Mouse (Mus musculus): ENCODE data around the gene Pbx1. TPM values are rescaled to one million over a fixed set of nuclear protein-coding genes. Genes with fewer than 3 reads are reported as not detected.

Gene Pbx1
- total and polyA plus RNA-seq, 2 experiments from 2014 or later = 17.1 to 31.3 TPM

DNA sequence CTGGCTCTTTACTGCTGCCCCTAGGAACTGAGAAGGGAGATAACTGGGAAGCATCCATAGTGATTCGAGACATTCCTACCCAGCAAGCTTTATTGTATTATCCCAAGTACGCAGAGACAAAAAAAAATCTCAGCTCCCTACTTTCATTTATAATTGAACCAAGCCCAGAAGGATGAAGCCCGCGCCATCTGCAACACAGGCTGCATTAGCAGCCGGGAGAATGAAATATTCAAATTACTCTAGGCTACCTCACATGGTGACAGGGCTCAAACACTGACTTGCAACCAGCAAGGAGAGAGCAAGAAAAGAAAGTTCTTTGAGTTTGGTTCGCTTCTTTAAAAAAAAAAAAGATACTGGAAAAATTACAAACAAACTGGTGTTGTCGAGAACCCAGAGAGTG, 191.2 kb downstream of the Pbx1 start:
- no peak overlapping the region for H3K4me3 ChIP-seq (ENCODE audit: low read depth, low read length)
- H3K9ac ChIP-seq (replicated peaks; ENCODE audit: low read depth, low read length) = no peak overlapping the region
- H3K9me3 ChIP-seq (replicated peaks; ENCODE audit: control insufficient read depth, low read length) = no peaks in the 10 kb centered on the region
- H3K4me2 ChIP-seq (ENCODE audit: low read depth, low read length) = no peak overlapping the region
- WGBS = 61% methylated on average over 7 of the region's 7 CpGs
- ATAC-seq (ENCODE audit: insufficient read depth, low read depth) = no peak
- H3K27me3 ChIP-seq (ENCODE audit: control insufficient read depth, insufficient read depth, low read length) = no peaks in the 10 kb centered on the region
- peak overlapping the region; percentile 36; the same call in 1 of the 2 replicates for H3K27ac ChIP-seq (ENCODE audit: low read depth)
- no peak for TF ChIP-seq EP300 (IDR thresholded peaks at IDR 0.05; ENCODE audit: low read depth)
- no peak for TF ChIP-seq CTCF (IDR thresholded peaks at IDR 0.05; ENCODE audit: low read depth)
- H3K36me3 ChIP-seq (replicated peaks; ENCODE audit: control insufficient read depth, insufficient read depth, low read length) = no peaks in the 10 kb centered on the region
- DNase-seq (ENCODE audit: low spot score) = no peak
- peaks cover 36% of the 10 kb centered on the region for H3K4me1 ChIP-seq (ENCODE audit: control insufficient read depth, insufficient read depth)

GRCm38 (mm10) chr1:168240386-168240785, 191.7 kb downstream of the Pbx1 start:
- Histone ChIP-seq H3K4me2 (ENCODE audit: low read depth, low read length) (no peak overlapping the region), H3K4me3 (ENCODE audit: low read depth, low read length) (no peak overlapping the region), H3K27ac (ENCODE audit: low read depth) (peak overlapping the region; percentile 36; the same call in 1 of the 2 replicates), H3K9ac (replicated peaks; ENCODE audit: low read depth, low read length) (no peak overlapping the region), H3K36me3 (replicated peaks; ENCODE audit: control insufficient read depth, insufficient read depth, low read length) (no peaks in the 10 kb centered on the region), H3K27me3 (ENCODE audit: control insufficient read depth, insufficient read depth, low read length) (no peaks in the 10 kb centered on the region), H3K4me1 (ENCODE audit: control insufficient read depth, insufficient read depth) (peaks cover 32% of the 10 kb centered on the region), H3K9me3 (replicated peaks; ENCODE audit: control insufficient read depth, low read length) (no peaks in the 10 kb centered on the region)
- WGBS = 55% methylated on average over 5 of the region's 5 CpGs
- no peak for TF ChIP-seq CTCF (IDR thresholded peaks at IDR 0.05; ENCODE audit: low read depth)
- no peak for TF ChIP-seq EP300 (IDR thresholded peaks at IDR 0.05; ENCODE audit: low read depth)
- ATAC-seq (ENCODE audit: insufficient read depth, low read depth) = no peak
- no peak for DNase-seq (ENCODE audit: low spot score)

DNA sequence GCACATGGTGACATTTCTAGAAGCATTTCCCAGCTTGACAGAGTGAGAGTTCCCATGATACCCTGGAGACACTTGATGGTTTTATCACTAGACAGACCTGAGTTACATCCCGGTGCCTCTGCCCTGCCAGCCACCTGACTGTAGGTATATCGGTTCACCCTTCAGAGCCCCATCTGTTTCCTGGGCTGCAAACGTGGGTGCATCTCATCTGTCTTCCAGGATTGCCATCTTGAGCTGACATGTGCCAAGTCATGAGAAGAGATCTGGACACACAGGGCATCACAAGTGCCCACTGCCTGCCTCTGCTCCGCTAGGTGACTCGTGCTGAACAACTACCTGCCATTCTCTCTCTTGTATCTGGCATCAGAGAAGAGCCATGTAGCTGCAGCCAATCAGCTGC, 196.0 kb downstream of the Pbx1 start:
- no peak for DNase-seq (ENCODE audit: low spot score)
- no peak overlapping the region for H3K4me2 ChIP-seq (ENCODE audit: low read depth, low read length)
- H3K9ac ChIP-seq (replicated peaks; ENCODE audit: low read depth, low read length) = no peak overlapping the region
- H3K27me3 ChIP-seq (ENCODE audit: control insufficient read depth, insufficient read depth, low read length) = no peaks in the 10 kb centered on the region
- no peaks in the 10 kb centered on the region for H3K36me3 ChIP-seq (replicated peaks; ENCODE audit: control insufficient read depth, insufficient read depth, low read length)
- no peaks in the 10 kb centered on the region for H3K9me3 ChIP-seq (replicated peaks; ENCODE audit: control insufficient read depth, low read length)
- no peak overlapping the region for H3K4me3 ChIP-seq (ENCODE audit: low read depth, low read length)
- ATAC-seq (ENCODE audit: insufficient read depth, low read depth) = no peak
- H3K27ac ChIP-seq (ENCODE audit: low read depth) = no peak overlapping the region
- 75% methylated on average over 5 of the region's 5 CpGs for WGBS
- TF ChIP-seq CTCF (IDR thresholded peaks at IDR 0.05; ENCODE audit: low read depth) (no peak), EP300 (IDR thresholded peaks at IDR 0.05; ENCODE audit: low read depth) (no peak)
- H3K4me1 ChIP-seq (ENCODE audit: control insufficient read depth, insufficient read depth) = peaks cover 30% of the 10 kb centered on the region

DNA sequence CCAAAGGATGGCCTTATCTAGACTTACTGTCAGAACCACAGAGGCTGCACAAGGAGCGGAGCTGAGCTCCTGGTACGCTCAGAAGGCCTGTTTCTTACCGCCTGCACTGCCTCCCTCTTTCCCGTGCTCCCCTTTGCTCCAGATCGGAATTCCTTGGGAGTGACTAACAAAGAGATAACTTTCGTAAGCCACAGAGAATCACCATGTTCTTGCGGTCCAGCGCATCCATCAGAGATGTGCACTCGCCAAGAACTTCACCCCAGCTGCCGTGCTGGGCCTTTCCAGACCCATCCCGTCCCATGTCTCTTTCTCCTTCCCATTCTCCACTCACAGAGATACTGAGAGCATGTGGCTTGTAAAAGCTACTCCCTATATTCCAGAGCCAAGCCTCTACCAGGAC, 197.7 kb downstream of the Pbx1 start:
- no peaks in the 10 kb centered on the region for H3K9me3 ChIP-seq (replicated peaks; ENCODE audit: control insufficient read depth, low read length)
- DNase-seq (ENCODE audit: low spot score) (no peak), ATAC-seq (ENCODE audit: insufficient read depth, low read depth) (no peak)
- H3K36me3 ChIP-seq (replicated peaks; ENCODE audit: control insufficient read depth, insufficient read depth, low read length) = no peaks in the 10 kb centered on the region
- H3K27ac ChIP-seq (ENCODE audit: low read depth) = no peak overlapping the region
- TF ChIP-seq EP300 (IDR thresholded peaks at IDR 0.05; ENCODE audit: low read depth) = no peak
- TF ChIP-seq CTCF (IDR thresholded peaks at IDR 0.05; ENCODE audit: low read depth) = no peak
- no peaks in the 10 kb centered on the region for H3K27me3 ChIP-seq (ENCODE audit: control insufficient read depth, insufficient read depth, low read length)
- H3K9ac ChIP-seq (replicated peaks; ENCODE audit: low read depth, low read length) = no peak overlapping the region
- 45% methylated on average over 11 of the region's 11 CpGs for WGBS
- peaks cover 37% of the 10 kb centered on the region for H3K4me1 ChIP-seq (ENCODE audit: control insufficient read depth, insufficient read depth)
- H3K4me3 ChIP-seq (ENCODE audit: low read depth, low read length) = no peak overlapping the region
- no peak overlapping the region for H3K4me2 ChIP-seq (ENCODE audit: low read depth, low read length)

DNA sequence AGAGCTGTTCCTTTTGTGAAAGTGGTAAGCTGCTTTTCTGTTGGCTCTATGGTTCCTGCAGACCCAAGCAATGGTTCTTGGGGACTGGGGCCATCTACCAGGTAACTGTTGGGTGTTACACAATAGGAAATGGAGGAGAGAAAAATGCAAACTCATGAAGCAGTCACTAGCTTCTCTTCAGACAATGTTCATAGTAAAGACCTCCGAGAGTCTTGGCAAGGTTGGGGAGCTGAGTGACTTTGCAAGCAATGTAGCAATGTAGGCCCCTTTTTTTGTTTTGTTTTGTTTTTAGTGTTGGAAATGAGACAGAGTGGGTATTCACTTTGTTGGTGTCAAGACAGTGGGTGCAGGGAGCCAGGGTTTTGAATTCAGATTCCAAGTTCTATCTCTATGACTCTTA, 198.9 kb downstream of the Pbx1 start:
- no peak overlapping the region for H3K27ac ChIP-seq (ENCODE audit: low read depth)

More for the DNA sequence above, 198.9 kb downstream of the Pbx1 start:
- Histone ChIP-seq H3K4me3 (ENCODE audit: low read depth, low read length) (no peak overlapping the region), H3K27me3 (ENCODE audit: control insufficient read depth, insufficient read depth, low read length) (no peaks in the 10 kb centered on the region), H3K36me3 (replicated peaks; ENCODE audit: control insufficient read depth, insufficient read depth, low read length) (no peaks in the 10 kb centered on the region), H3K9ac (replicated peaks; ENCODE audit: low read depth, low read length) (no peak overlapping the region), H3K4me2 (ENCODE audit: low read depth, low read length) (no peak overlapping the region), H3K9me3 (replicated peaks; ENCODE audit: control insufficient read depth, low read length) (no peaks in the 10 kb centered on the region), H3K4me1 (ENCODE audit: control insufficient read depth, insufficient read depth) (peaks cover 37% of the 10 kb centered on the region)
- 83% methylated on average over 1 of the region's 1 CpGs for WGBS
- ATAC-seq (ENCODE audit: insufficient read depth, low read depth) = no peak
- TF ChIP-seq CTCF (IDR thresholded peaks at IDR 0.05; ENCODE audit: low read depth) (no peak), EP300 (IDR thresholded peaks at IDR 0.05; ENCODE audit: low read depth) (no peak)
- DNase-seq (ENCODE audit: low spot score) = no peak
